Comparison of ENCODE assay signal across 24 mouse cellular contexts in the genomic region with DNA sequence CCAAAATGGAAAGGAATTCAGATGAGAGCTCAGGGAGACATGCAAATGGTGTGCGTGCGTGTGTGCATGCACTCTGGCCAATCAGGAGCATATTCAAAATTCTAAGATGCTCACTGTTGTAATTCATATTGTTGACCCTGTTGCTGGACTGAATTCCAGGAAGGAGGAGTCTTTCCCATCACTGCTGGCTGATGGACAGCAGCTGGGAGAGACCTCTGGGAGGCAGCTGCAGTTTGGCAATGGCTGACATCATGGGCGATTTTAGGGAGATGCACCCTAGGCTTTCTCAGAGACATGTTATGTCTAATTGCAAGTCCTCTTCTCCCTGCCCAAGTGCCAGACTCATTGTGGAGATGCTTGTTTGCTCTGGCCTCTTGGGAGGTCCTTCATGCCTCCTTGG.
DNase-seq lines count a peak whose midpoint lies in the region; ATAC-seq and TF ChIP-seq lines count a peak whose summit lies in the region.
"Had no signal": no experiment of that assay in that cellular context is flagged by ENCODE, and none has a peak within 500 bp of the region (broad histone marks: within the 10 kb centered on the region; RNA-seq: fewer than 3 reads in every experiment).

No protein-coding gene starts in this region.

- WGBS in kidney, embryonic 15.5 days = 85% methylated on average over 3 of the region's 3 CpGs
- 84% methylated on average over 3 of the region's 3 CpGs for WGBS in lung, embryonic 16.5 days
- WGBS in lung, adult 2 months = 79% methylated on average over 3 of the region's 3 CpGs

- H3K4me3 ChIP-seq in kidney, embryonic 15.5 days (replicated peaks) = no peak overlapping the region
- no peak overlapping the region for H3K4me3 ChIP-seq in lung, embryonic 16.5 days (ENCODE audit: low read length)
- no peak overlapping the region for H3K4me3 ChIP-seq in lung, adult 2 months (replicated peaks; ENCODE audit: extremely low read depth, low read depth, low read length)
- no peak overlapping the region for H3K4me3 ChIP-seq in C2C12 (ENCODE audit: insufficient read depth, poor library complexity, severe bottlenecking)
- H3K4me3 ChIP-seq: embryonic facial prominence, embryonic 10.5 days; embryonic facial prominence, embryonic 12.5 days; forebrain, embryonic 13.5 days; forebrain, embryonic 15.5 days had no signal

- H3K4me2 ChIP-seq in kidney, embryonic 15.5 days = no peak overlapping the region
- no peak overlapping the region for H3K4me2 ChIP-seq in lung, embryonic 16.5 days (ENCODE audit: low read depth, low read length)
- H3K4me2 ChIP-seq: embryonic facial prominence, embryonic 12.5 days; forebrain, embryonic 13.5 days; forebrain, embryonic 15.5 days had no signal

- no peaks in the 10 kb centered on the region for H3K79me2 ChIP-seq in C2C12 (ENCODE audit: control insufficient read depth, insufficient read depth)

- no peaks in the 10 kb centered on the region for H3K9me3 ChIP-seq in kidney, embryonic 15.5 days (replicated peaks)
- H3K9me3 ChIP-seq in lung, embryonic 16.5 days (ENCODE audit: control insufficient read depth, low read length) = no peaks in the 10 kb centered on the region
- H3K9me3 ChIP-seq: embryonic facial prominence, embryonic 10.5 days; embryonic facial prominence, embryonic 12.5 days; forebrain, embryonic 13.5 days; forebrain, embryonic 15.5 days; G1E had no signal

- no peak for TF ChIP-seq POLR2A in lung, adult 2 months (IDR thresholded peaks at IDR 0.05; ENCODE audit: borderline replicate concordance, extremely low read depth, low read depth, low read length)

- no peak overlapping the region for H3ac ChIP-seq in C2C12 (ENCODE audit: control insufficient read depth, insufficient read length, low read depth)

- H3K9ac ChIP-seq in kidney, embryonic 15.5 days = no peak overlapping the region
- H3K9ac ChIP-seq in lung, embryonic 16.5 days (ENCODE audit: low read length) = no peak overlapping the region
- H3K9ac ChIP-seq: embryonic facial prominence, embryonic 12.5 days; forebrain, embryonic 13.5 days; forebrain, embryonic 15.5 days had no signal

- no peaks in the 10 kb centered on the region for H3K79me3 ChIP-seq in C2C12 (ENCODE audit: low read depth)

- no peak for TF ChIP-seq CTCF in lung, adult 2 months (IDR thresholded peaks at IDR 0.05; ENCODE audit: insufficient read depth, low read length)
- TF ChIP-seq CTCF in C2C12 (IDR thresholded peaks at IDR 0.05; ENCODE audit: control insufficient read depth, insufficient read depth, insufficient read length) = no peak

- no peak overlapping the region for H3K27ac ChIP-seq in kidney, embryonic 15.5 days
- H3K27ac ChIP-seq in lung, embryonic 16.5 days (ENCODE audit: low read length) = no peak overlapping the region
- H3K27ac ChIP-seq: embryonic facial prominence, embryonic 10.5 days; embryonic facial prominence, embryonic 12.5 days; forebrain, embryonic 13.5 days; forebrain, embryonic 15.5 days had no signal

- ATAC-seq in kidney, embryonic 15.5 days (replicated peaks; ENCODE audit: low FRiP score) = no peak
- peak; percentile 45; the same call in 1 of the 2 replicates for ATAC-seq in lung, embryonic 16.5 days (ENCODE audit: low read depth)
- ATAC-seq: activated CD4-positive, CD25-positive, alpha-beta regulatory T cell, adult 4 months; CD4-positive, CD25-positive, alpha-beta regulatory T cell, adult 4 months; forebrain, embryonic 13.5 days; forebrain, embryonic 15.5 days; Patski had no signal

- no peaks in the 10 kb centered on the region for H3K36me3 ChIP-seq in kidney, embryonic 15.5 days
- H3K36me3 ChIP-seq in lung, embryonic 16.5 days (ENCODE audit: control insufficient read depth, insufficient read depth, low read length) = no peaks in the 10 kb centered on the region
- no peaks in the 10 kb centered on the region for H3K36me3 ChIP-seq in C2C12 (ENCODE audit: control insufficient read depth, insufficient read depth)
- H3K36me3 ChIP-seq: embryonic facial prominence, embryonic 10.5 days; embryonic facial prominence, embryonic 12.5 days; forebrain, embryonic 15.5 days; G1E had no signal

- no peaks in the 10 kb centered on the region for H3K27me3 ChIP-seq in kidney, embryonic 15.5 days
- H3K27me3 ChIP-seq in lung, embryonic 16.5 days (ENCODE audit: control insufficient read depth, insufficient read depth, low read depth, low read length) = no peaks in the 10 kb centered on the region
- no peaks in the 10 kb centered on the region for H3K27me3 ChIP-seq in C2C12 (ENCODE audit: control insufficient read depth, insufficient read depth, insufficient read length)
- H3K27me3 ChIP-seq: embryonic facial prominence, embryonic 12.5 days; forebrain, embryonic 13.5 days; forebrain, embryonic 15.5 days had no signal

- DNase-seq in kidney, postnatal 10 days = peak; percentile 22
- DNase-seq in lung, postnatal 14 days = no peak
- DNase-seq in lung, postnatal 10 days = peak; percentile 40
- no peak for DNase-seq in lung, adult 2 months
- no peak for DNase-seq in yolk sac, embryonic 10.5 days (ENCODE audit: low spot score)
- DNase-seq: adrenal gland, adult 8-10 months; adrenal gland, postnatal 14 days; adrenal gland, postnatal 36 days; cerebellum, adult 11-12 months; cerebellum, adult 2 months; cerebellum, adult 9-10 months; cerebellum, postnatal 10 days; cerebellum, postnatal 25 days had no signal

- peaks cover 7% of the 10 kb centered on the region; the same call in 1 of the 2 replicates for H3K4me1 ChIP-seq in kidney, embryonic 15.5 days
- H3K4me1 ChIP-seq in lung, embryonic 16.5 days (replicated peaks; ENCODE audit: control insufficient read depth, insufficient read depth, low read length) = peaks cover 1% of the 10 kb centered on the region; the same call in 1 of the 2 replicates
- H3K4me1 ChIP-seq in lung, adult 2 months (ENCODE audit: control insufficient read depth, insufficient read depth, low read length) = no peaks in the 10 kb centered on the region
- H3K4me1 ChIP-seq: forebrain, embryonic 13.5 days; forebrain, embryonic 15.5 days had no signal

TF ChIP-seq in C2C12, 6 proteins besides CTCF, POLR2A, EP300 and RAD21:
- TF ChIP-seq MAX (IDR thresholded peaks at IDR 0.05) (no peak), CEBPB (IDR thresholded peaks at IDR 0.05; ENCODE audit: low read depth) (peak; percentile 34)
TF ChIP-seq in C2C12: peak in this region for 1.

Comparison
In these comparisons a context has a peak if more than half of its experiments do, and no peak if none do; other contexts are left out.
1. DNase-seq: peak in kidney, postnatal 10 days (single experiment) and lung, postnatal 10 days (single experiment); none in lung, postnatal 14 days (single experiment), lung, adult 2 months (single experiment) and yolk sac, embryonic 10.5 days (single experiment).